Mouse (Mus musculus) heart, adult 2 months (tissue): ENCODE results near the gene U2af1l4.

ENCODE experiments used
- CTCF ChIP-seq: fragments of 200-600 bp; IDR thresholded peaks from 2 replicates; pipeline ENCODE4 v1.8.1; 2022; ENCODE audit warnings: antibody characterized with exemption, mild to moderate bottlenecking, moderate library complexity
- EP300 ChIP-seq: fragments of 200-500 bp; IDR thresholded peaks from 2 replicates; pipeline ENCODE4 v1.6.1; 2011; ENCODE audit warnings: low read depth, low read length, control low read depth; ENCODE audit not compliant: insufficient read depth

GRCm38 (mm10) chr7:30614454-30614853, 51.4 kb downstream of the U2af1l4 start:
- TF ChIP-seq EP300: no peak
- TF ChIP-seq CTCF: peak; percentile 32; the same call in 1 of the 2 replicates
